Mouse (Mus musculus) heart, embryonic 10.5 days (tissue): ENCODE data around the gene Fam166a. TPM values are rescaled to one million over a fixed set of nuclear protein-coding genes. Genes with fewer than 3 reads are reported as not detected.

Experiments
- DNase-seq: peaks from one replicate; pipeline ENCODE4 v3.0.0-alpha.2; 2017; ENCODE audit warnings: low spot score
- H3K27ac ChIP-seq: fragments of 300-500 bp; sonication (generic); 2 replicates; pipeline ENCODE4 v1.5.1; 2016; ENCODE audit warnings: mild to moderate bottlenecking
- H3K27me3 ChIP-seq: fragments of 300-500 bp; sonication (generic); 2 replicates; pipeline ENCODE4 v1.6.1; 2016; ENCODE audit warnings: mild to moderate bottlenecking; ENCODE audit not compliant: poor library complexity, insufficient read depth, severe bottlenecking
- H3K36me3 ChIP-seq: fragments of 300-500 bp; sonication (generic); 2 replicates; pipeline ENCODE4 v1.6.1; 2016; ENCODE audit warnings: mild to moderate bottlenecking, moderate library complexity
- H3K4me1 ChIP-seq: fragments of 300-500 bp; sonication (generic); 2 replicates; pipeline ENCODE4 v1.6.1; 2016; ENCODE audit warnings: mild to moderate bottlenecking
- H3K4me3 ChIP-seq: fragments of 300-500 bp; sonication (generic); 2 replicates; pipeline ENCODE4 v1.5.1; 2016; ENCODE audit warnings: mild to moderate bottlenecking, moderate library complexity
- H3K9me3 ChIP-seq: fragments of 300-500 bp; sonication (generic); 2 replicates; pipeline ENCODE4 v1.6.1; 2016; ENCODE audit warnings: mild to moderate bottlenecking, moderate library complexity
- WGBS: fragments of 180-500 bp; shearing (Covaris S2); methylation state at CpG from one replicate; pipeline ENCODE4 v1.1.7; 2016; 5-methylcytosine and 5-hydroxymethylcytosine counted together
- polyA plus RNA-seq: library from polyadenylated mRNA; unstranded; fragments of >200 nt; fragmentation: Nextera tagmentation; extraction: Ambion mirVana; gene quantifications from 2 replicates; pipeline ENCODE4 v1.2.1, GENCODE M21; 2016

The Fam166a gene
- polyA plus RNA-seq: 0.92 TPM in 1 of 2 replicates, not detected in the other

DNA sequence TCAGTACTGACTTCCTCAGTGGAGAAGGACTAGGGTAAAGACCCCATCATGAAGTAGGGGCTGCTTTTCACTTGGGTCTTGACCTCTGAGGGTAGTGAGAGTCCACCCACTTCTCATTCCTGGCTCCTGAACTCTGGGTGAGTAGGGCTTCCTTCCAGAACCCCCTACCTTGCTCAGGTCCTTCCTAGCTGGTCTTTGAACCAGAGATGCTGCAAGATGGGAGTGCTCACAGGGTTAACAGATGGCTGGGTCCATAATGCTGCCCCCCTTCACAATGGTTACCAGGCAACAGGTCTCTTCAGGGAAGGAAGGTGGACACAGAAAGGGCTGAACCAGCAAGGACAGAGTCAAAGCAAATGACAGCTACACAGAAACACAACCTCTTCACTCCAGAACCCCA, at the start of gene Fam166a:
Fam166a (plus strand) TSS at position 301 of the 400 bp plus-strand sequence.
- no peak for DNase-seq
- no peak within 1 kb of the TSS for H3K27ac ChIP-seq
- peaks cover 17% of the 10 kb centered on the region for H3K36me3 ChIP-seq
- H3K9me3 ChIP-seq: no peaks in the 10 kb centered on the region
- H3K4me3 ChIP-seq: no peak within 1 kb of the TSS
- peaks cover 22% of the 10 kb centered on the region for H3K27me3 ChIP-seq
- peaks cover 8% of the 10 kb centered on the region for H3K4me1 ChIP-seq

DNA sequence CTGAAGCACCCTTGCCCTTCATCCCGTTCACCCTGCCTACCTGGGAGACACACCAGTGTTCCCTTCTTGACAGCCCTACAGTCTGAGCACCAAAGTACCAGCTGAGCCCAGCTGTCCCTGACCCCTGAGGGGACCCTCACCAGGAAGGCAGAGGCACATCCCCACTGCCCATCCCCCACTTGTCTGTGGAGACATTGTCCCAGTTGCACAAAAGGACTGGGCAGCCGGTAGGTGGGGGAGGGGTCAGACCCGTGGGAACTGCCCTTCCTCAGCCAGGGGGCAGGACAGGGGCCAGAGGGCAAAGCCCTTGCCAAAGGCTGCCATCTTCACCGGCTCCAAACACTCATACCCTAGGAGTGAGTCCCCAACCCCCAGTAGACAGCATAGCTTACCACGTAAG, 48.8 kb upstream of the Fam166a start:
- Histone ChIP-seq H3K27me3 (peaks cover 24% of the 10 kb centered on the region; the same call in 1 of the 2 replicates), H3K9me3 (no peaks in the 10 kb centered on the region), H3K4me1 (peaks cover 44% of the 10 kb centered on the region), H3K27ac (0 out of 2 replicates have a peak overlapping the region, but pooled peaks have one; percentile 54), H3K36me3 (no peaks in the 10 kb centered on the region), H3K4me3 (no peak overlapping the region)
- 37% methylated on average over 5 of the region's 5 CpGs for WGBS
- DNase-seq: no peak

DNA sequence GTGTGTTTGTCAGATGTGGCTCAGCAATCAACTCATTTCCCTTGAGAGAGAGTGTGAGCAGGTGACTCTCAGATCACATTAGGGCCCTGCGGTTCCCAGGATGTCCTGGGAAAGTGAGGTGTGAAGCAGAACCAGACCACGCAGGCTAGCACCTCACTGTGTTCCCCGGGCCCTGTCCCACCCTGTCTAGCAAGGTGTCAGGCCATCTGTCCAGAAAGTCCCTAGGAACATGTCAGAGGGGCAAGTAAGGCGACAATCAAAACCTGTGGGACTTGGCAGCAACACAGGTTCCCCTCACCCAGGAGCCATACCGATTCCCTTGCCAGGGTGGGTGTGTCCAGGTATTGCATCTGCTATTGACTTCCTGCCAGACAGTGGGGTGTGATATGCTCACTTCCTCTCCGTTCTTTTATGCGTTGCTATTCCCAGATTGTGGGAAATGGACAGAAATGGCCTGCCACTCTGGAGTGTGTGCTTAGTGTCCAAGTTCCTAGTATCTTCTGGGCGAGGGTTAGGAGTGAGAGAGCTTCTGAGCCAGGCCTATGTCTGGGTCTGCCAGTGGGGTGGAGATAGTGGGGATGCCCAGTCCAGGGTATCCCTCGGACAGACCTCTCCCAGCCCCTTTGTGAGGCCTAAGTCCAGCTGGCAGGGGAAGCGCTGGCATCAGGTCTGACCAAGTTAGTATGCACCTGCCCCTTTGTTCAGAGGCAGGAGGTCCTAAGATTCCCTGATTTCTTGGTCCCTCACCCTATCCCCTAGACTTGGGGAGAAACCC, 48.0 kb upstream of the Fam166a start:
- WGBS: 61% methylated on average over 10 of the region's 10 CpGs
- Histone ChIP-seq H3K4me1 (peaks cover 52% of the 10 kb centered on the region), H3K9me3 (no peaks in the 10 kb centered on the region), H3K27ac (no peak overlapping the region), H3K36me3 (no peaks in the 10 kb centered on the region), H3K27me3 (peaks cover 25% of the 10 kb centered on the region; the same call in 1 of the 2 replicates), H3K4me3 (no peak overlapping the region)
- no peak for DNase-seq

DNA sequence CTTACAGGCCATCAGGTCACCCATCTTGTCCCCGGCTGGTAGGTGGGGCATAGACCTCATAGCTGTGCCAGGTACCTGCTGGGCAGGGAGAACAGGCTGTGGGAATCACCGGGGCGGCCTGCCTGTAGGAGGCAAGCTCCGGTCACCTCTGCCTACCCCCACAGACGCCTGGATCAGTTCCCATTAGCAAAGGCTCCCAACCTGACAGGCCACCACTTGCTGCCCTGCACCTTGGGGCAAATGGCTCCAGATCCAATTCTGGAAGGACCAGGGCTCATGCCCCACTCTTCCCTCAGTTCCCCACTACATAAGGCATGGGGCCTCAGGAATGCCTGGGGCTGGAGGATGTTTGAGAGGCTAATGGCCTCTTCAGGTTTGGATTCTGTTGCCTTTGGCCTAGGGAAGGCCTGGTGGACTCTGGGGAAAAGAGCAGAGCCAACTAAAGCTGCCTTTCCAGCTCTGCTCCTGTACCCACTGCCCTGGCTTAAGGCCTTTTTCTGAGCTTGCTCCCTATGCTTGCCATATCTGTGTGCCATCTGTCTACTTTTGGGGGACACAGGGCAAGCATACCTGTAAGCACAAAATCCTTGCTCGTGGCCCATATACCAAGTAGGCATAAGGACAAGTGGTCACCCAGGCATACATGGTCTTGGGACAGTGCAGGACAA, 47.3 kb upstream of the Fam166a start:
- H3K27me3 ChIP-seq: peaks cover 30% of the 10 kb centered on the region; the same call in 1 of the 2 replicates
- no peak overlapping the region for H3K4me3 ChIP-seq
- no peak for DNase-seq
- peaks cover 57% of the 10 kb centered on the region for H3K4me1 ChIP-seq
- WGBS: 76% methylated on average over 6 of the region's 6 CpGs
- no peaks in the 10 kb centered on the region for H3K9me3 ChIP-seq
- no peaks in the 10 kb centered on the region for H3K36me3 ChIP-seq
- H3K27ac ChIP-seq: no peak overlapping the region

DNA sequence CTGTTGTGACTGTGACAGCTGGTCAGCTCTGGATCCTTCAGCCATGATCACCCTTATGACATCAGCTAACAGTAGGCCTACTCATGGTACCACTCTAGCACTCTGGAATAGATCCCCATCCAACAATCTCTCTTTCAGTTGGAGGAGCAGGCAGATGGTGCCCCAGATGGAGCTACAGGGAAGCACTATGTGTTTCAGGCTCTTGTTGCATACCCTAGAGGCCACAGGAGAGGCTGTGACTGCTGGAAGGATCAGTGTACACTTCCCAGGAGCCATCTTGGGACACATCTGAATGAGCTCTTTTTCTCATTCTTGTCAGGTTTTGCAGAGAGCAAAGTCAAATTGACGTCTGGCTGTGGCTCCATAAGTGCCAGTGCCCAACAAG, 46.8 kb upstream of the Fam166a start:
- no peaks in the 10 kb centered on the region for H3K9me3 ChIP-seq
- H3K4me3 ChIP-seq: no peak overlapping the region
- H3K27ac ChIP-seq: no peak overlapping the region
- H3K36me3 ChIP-seq: no peaks in the 10 kb centered on the region
- peaks cover 35% of the 10 kb centered on the region for H3K27me3 ChIP-seq
- no peak for DNase-seq
- peaks cover 63% of the 10 kb centered on the region for H3K4me1 ChIP-seq
- 76% methylated on average over 1 of the region's 1 CpGs for WGBS

DNA sequence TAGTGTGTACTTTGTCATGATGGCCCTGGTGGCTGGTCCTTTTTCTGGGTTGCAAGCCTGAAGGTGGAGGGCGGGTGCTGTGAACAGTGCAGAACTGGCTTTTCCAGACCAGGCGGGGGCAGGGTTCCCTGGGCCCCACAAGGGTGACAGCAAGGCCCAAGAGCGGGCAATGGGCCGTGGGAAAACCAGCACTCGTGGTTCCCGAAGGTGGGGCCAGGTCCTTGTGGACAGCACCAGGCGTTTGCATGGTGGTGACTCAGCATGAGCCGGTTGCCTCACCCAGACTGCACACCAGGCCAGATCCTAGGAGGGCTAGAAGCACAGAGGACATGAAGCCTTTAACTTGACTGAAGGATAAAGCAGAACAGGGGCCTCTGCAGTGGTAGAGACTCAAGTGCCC, 45.9 kb upstream of the Fam166a start:
- peaks cover 65% of the 10 kb centered on the region for H3K4me1 ChIP-seq
- no peaks in the 10 kb centered on the region for H3K9me3 ChIP-seq
- DNase-seq: no peak
- peaks cover 44% of the 10 kb centered on the region for H3K27me3 ChIP-seq
- H3K4me3 ChIP-seq: peak overlapping the region; percentile 10; the same call in 1 of the 2 replicates
- no peaks in the 10 kb centered on the region for H3K36me3 ChIP-seq
- H3K27ac ChIP-seq: 0 out of 2 replicates have a peak overlapping the region, but pooled peaks have one; percentile 3
- WGBS: 58% methylated on average over 8 of the region's 8 CpGs

DNA sequence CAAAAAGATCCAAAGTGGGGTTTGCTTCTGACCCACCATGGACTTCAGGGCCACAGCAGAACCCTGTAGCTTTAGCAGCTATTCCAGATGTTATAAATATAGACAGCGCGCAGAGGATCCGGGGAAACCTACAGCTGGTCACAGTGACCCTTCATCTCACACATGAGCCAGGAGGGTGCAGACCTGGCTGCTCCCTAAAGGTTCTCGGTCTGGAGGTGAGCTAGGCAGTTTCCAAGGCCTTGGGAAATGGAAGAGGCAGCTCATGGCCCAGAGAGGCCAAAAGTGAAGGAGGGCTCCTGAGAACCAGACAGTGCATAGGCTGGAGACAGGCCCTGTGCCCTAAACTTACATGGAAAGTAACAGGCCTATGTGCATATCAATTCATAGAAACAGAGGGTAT, 44.7 kb upstream of the Fam166a start:
- H3K36me3 ChIP-seq: no peaks in the 10 kb centered on the region
- peaks cover 56% of the 10 kb centered on the region for H3K27me3 ChIP-seq
- no peak for DNase-seq
- H3K4me1 ChIP-seq: peaks cover 65% of the 10 kb centered on the region
- no peak overlapping the region for H3K27ac ChIP-seq
- H3K9me3 ChIP-seq: no peaks in the 10 kb centered on the region
- WGBS: 91% methylated on average over 4 of the region's 4 CpGs
- no peak overlapping the region for H3K4me3 ChIP-seq

DNA sequence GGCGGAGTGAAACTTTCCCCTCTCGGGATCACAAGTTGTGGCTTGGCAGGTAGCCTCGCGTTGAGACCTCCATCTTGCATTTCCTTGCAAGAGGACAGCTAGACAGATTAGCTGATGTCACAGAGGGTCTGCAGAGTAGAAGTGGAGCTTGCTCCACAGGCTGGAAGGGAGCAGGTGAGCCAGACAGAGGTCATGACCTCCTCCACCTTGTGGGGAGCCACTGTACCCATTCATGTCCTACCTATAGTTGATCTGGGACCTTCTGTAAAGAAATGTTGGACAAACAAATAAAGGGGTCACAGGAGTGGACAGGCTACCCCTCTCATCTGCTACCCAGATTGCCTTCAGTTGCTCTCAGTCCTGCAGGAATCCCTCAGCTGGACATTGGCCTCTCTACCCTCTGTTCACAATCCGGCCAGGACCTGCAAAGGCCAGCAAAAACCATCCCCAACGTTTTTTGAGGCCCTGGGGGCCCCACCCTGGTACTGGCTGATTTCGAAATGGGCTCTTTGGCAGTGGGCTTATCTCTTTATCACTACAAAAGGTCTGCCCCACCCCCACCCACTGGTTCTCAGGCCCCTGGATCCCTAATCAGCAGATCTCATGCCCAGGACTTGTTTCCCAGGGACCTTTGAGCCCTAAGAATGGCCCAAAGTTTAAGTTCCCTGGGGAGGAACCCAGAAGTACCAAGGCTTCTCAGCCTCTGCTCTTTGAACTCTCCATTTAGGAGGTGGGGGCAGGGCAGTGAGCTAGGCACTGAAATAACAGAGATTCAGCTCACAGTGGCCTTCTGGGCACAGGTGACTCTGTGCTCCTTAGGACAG, 43.5 kb upstream of the Fam166a start:
- Histone ChIP-seq H3K27me3 (peaks cover 68% of the 10 kb centered on the region), H3K4me1 (peaks cover 60% of the 10 kb centered on the region), H3K9me3 (no peaks in the 10 kb centered on the region), H3K4me3 (no peak overlapping the region), H3K36me3 (no peaks in the 10 kb centered on the region), H3K27ac (0 out of 2 replicates have a peak overlapping the region, but pooled peaks have one; percentile 5)
- DNase-seq: no peak
- WGBS: 52% methylated on average over 7 of the region's 7 CpGs

DNA sequence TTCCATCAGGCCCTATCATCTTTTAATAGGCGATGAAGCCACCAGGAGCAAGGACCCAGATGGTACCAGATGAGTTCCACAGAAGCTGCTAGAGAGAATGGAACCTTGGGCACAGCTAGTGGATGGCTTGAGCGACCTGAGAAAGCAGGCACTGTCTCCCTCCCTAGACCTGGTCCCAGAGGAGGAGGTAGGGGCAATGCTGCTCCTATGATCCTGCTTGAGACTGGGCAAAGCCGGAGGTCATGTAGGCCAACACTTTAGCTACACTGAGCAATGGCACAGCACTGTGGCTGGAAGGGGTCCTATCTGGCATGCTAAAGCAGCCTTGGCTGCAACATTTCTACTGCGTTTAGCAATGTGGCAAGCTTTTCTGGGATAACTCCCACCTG, 42.9 kb upstream of the Fam166a start:
- no peaks in the 10 kb centered on the region for H3K36me3 ChIP-seq
- no peaks in the 10 kb centered on the region for H3K9me3 ChIP-seq
- no peak overlapping the region for H3K4me3 ChIP-seq
- 82% methylated on average over 4 of the region's 4 CpGs for WGBS
- no peak overlapping the region; the same call in 1 of the 2 replicates for H3K27ac ChIP-seq
- peaks cover 70% of the 10 kb centered on the region for H3K27me3 ChIP-seq
- peaks cover 56% of the 10 kb centered on the region for H3K4me1 ChIP-seq
- no peak for DNase-seq

DNA sequence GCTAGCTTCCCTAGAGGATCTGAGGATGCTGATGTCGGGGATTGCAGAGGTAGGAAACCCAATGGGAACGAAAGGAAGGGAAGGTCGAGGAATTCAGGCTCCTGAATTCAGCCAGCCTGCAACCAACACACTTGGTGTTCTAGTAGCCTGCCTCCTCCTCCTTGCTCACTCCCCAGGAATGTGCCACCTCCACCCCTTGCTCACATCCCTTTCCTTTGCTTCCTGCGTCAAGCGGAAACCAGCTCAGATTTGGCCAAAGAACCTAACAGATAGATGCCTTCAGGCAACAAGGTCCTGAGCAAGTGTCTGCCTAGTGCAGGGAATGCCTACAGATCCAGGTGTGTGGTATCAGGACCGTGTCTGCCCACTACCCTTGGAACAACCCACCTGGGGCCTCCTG, 42.0 kb upstream of the Fam166a start:
- peak overlapping the region; percentile 56; the same call in 1 of the 2 replicates for H3K27ac ChIP-seq
- H3K27me3 ChIP-seq: peaks cover 79% of the 10 kb centered on the region
- H3K4me1 ChIP-seq: peaks cover 64% of the 10 kb centered on the region
- 29% methylated on average over 6 of the region's 6 CpGs for WGBS
- DNase-seq: no peak
- no peak overlapping the region for H3K4me3 ChIP-seq
- no peaks in the 10 kb centered on the region for H3K9me3 ChIP-seq
- no peaks in the 10 kb centered on the region for H3K36me3 ChIP-seq

DNA sequence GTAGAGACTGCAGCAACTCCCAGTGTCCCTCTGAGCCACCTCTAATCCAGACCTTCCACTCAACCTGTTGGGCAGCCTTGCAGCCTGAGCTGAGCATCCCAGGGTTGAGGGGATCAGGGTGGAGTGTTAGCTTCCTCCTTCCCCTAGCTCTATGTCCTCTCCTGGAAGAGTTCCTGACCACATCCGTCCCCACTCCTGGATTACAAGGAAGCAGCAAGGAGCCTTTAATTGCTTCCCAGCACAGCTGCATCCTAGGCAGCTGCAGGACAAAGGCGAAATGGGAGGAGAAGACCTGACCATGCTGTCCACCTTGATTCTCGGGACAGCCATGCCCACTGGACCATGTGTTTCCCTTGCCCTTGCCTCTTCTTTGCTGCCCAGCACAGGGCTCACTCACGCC, 41.5 kb upstream of the Fam166a start:
- WGBS: 34% methylated on average over 4 of the region's 4 CpGs
- DNase-seq: no peak
- H3K4me1 ChIP-seq: peaks cover 66% of the 10 kb centered on the region
- H3K27me3 ChIP-seq: peaks cover 78% of the 10 kb centered on the region
- no peaks in the 10 kb centered on the region for H3K36me3 ChIP-seq
- no peak overlapping the region for H3K4me3 ChIP-seq
- no peaks in the 10 kb centered on the region for H3K9me3 ChIP-seq
- peak overlapping the region; percentile 56 for H3K27ac ChIP-seq

DNA sequence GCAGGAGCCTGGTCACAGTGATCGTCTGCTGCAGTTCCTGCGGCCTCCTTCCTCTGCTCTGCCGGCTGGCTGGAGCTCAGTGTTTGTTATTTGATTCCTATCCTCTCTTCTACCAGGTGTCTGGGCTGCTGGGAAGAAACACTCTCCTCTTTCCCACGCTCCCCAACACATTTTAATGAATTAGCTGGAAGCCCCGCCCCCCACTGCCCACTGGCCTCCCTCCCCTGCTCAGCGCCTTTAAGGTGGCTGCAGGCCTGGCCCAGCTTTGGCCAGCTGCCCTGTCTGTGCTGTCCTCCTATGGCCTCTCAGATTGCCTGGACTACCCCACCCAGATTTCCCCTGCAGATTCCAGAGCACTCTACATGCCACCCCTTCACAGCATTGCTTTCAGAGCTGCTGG, 40.9 kb upstream of the Fam166a start:
- Histone ChIP-seq H3K4me3 (no peak overlapping the region), H3K36me3 (no peaks in the 10 kb centered on the region), H3K27me3 (peaks cover 75% of the 10 kb centered on the region), H3K9me3 (no peaks in the 10 kb centered on the region), H3K27ac (peak overlapping the region; percentile 56), H3K4me1 (peaks cover 66% of the 10 kb centered on the region)
- WGBS: 4% methylated on average over 6 of the region's 6 CpGs
- DNase-seq: no peak
